Mouse (Mus musculus): ENCODE data around the gene Wnt10a. TPM values are rescaled to one million over a fixed set of nuclear protein-coding genes. Genes with fewer than 3 reads are reported as not detected.
A peak's percentile ranks its signal among the peaks of the same experiment; 100 is the strongest.

The Wnt10a gene
- total RNA-seq (2021) = 10 to 100 TPM in 1 of 2 experiments, 1 to 10 TPM in 1; 8.5 to 12.7 TPM

DNA sequence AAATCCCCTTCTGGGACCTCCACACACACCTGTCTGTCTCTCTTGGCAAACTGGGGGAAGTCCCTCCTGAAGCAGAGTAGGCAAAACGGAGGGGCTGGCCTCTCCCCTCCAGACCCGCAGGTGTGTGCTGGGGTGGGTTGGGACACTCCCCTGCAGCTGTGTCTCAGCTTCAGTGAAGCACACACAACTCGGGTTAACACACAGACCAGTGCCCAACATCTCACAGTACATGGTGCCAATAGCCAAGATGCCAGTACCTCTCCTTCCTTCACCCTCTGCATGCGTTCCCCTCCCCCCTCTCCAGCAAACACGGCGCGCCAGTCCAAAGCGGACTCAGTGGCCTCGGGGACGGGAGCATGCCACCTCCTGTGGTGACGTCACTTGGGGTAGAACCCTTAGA lies at the start of gene Wnt10a:
Wnt10a (plus strand) TSS at position 268 of the 400 bp plus-strand sequence.
- intact Hi-C loops (cut with DNase I) = no loop called here
- no peak for DNase-seq (ENCODE audit: low spot score in 2 of 2)

GRCm38 (mm10) chr1:74747335-74747734 lies 44.0 kb upstream of the Wnt10a start:
- intact Hi-C loops (cut with DNase I) = no loop called here
- DNase-seq (ENCODE audit: low spot score in 2 of 2) = no peak

DNA sequence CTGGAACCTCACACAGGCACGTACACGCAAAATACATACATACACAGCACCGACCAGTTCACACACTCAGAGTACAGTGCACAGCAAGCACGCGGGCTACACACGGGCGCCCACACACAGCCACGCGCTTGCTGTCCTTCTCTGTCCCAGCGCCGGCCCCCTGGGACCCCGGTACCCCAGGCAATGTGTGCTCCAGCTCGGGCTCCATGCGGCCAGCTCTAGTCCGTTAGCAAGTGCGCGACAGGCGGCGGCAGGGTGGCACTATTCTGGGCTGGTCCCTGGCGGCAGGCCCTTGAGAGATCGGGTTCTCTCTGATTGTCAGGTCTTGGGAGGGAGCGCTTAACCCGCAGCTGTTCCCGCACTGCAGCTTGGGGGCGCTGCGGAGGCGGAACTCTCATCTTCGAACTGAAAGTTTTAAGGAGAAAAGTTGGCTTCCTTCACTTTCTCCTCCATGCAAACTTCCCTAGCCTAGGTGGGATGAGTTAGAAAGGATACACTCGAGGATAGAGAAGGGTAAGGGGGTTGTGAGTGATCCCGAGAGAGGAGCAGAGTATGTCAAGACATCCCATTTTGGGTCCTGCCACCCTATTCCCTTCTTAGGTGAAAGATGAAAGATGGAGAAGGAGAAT lies 42.6 kb upstream of the Wnt10a start, which contains the start of gene Prkag3:
Prkag3 (minus strand) TSS at position 579 of the 629 bp plus-strand sequence.
- no peak for DNase-seq (ENCODE audit: low spot score in 2 of 2)
- intact Hi-C loops (cut with DNase I) = no loop called here

DNA sequence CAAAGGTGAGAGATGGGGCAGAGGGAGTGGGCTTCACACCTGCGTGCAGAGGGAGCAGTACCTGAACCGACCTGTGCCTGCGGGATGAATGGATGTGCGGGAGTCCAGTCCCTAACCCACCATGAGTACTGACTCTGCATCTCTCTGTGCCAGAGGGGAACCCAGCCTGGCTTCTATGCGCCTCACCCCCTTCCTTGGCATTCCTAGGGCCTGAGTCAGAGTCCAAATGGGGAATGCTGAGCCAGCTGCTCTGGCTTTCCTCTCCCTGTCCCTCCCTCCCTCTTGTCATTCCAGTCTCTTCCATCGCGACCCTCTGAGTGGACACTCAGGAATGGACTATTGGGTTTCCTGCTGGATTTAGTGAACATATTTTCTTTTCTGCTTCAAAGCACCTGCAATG lies 42.0 kb upstream of the Wnt10a start:
- intact Hi-C loops (cut with DNase I) = no loop called here

DNA sequence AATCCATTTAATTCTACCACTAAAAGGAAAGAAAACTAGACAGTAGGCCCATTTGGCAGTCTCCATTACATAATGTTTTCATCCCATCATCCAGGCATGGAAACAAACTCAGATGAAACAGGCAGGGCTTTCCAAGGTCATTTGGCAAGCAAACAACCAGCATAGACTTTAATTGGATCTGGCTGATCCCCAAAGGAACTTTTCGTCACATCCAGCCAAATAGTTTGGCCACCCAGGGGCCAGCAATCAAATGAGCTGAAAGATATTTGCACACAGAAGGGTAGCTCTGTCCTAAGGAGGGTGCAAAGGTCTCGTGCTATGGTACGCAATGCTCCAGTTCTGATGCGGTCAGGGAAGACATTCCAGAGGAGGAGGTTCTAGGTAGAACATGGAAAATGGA lies 40.6 kb upstream of the Wnt10a start:
- no peak for DNase-seq (ENCODE audit: low spot score in 2 of 2)
- intact Hi-C loops (cut with DNase I) = no loop called here

More for the DNA sequence above, 42.0 kb upstream of the Wnt10a start:
- DNase-seq (ENCODE audit: low spot score in 2 of 2) = no peak

DNA sequence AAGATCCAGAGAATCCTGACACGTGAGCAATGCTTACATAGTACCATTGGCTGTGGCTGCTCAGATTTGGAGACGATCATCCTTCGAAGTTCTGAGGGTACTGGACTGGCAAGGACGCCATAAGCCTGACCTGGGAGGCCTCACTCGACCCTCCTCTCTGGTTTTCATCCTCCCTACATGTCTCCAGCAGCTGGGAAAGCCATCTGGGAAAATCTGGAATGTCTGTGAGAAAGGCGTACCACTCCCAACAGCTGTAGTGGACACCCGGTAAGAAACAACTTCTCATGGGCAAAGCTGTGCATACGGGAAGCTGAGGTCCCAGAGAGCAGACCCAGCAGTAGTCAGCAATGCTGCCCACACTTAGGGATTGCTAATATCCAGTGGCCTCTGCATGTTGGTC lies 39.2 kb upstream of the Wnt10a start:
- DNase-seq (ENCODE audit: low spot score in 2 of 2) = no peak
- intact Hi-C loops (cut with DNase I) = no loop called here

GRCm38 (mm10) chr1:74752833-74753232 lies 38.5 kb upstream of the Wnt10a start:
- intact Hi-C loops (cut with DNase I) = no loop called here
- no peak for DNase-seq (ENCODE audit: low spot score in 2 of 2)

DNA sequence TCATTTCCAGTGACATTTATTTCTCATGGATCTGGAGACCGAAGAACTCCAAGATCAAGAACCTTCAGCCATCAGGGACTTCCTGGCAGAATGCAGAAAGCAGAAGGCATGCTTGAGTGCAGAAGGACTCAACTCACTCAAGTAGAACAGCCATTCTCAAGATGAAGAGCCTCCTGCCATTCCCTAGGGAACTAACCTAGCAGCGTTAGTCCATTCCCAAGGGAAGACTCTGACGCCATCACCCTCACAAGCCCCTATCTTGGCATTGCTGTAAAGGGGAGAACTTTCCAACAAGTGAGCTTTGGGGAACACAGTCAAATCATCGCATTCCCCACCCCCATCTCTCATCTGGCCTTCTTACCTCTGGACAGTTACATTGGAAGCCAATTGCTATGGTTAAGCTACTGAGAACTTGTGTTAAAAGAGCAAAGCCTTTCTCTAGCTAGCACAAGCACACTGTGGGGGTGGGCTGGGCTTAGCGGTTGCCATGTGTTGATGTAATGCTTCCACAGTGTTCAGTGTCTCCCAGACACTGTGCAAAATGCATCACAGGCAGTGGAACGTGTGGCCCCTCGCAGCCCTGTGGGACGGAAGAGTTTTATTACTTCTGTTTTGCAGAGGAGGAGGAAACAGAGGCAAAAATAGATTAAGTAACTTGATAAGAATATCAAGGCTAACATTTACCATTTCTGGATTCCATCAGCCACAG lies 37.9 kb upstream of the Wnt10a start:
- no peak for DNase-seq (ENCODE audit: low spot score in 2 of 2)

DNA sequence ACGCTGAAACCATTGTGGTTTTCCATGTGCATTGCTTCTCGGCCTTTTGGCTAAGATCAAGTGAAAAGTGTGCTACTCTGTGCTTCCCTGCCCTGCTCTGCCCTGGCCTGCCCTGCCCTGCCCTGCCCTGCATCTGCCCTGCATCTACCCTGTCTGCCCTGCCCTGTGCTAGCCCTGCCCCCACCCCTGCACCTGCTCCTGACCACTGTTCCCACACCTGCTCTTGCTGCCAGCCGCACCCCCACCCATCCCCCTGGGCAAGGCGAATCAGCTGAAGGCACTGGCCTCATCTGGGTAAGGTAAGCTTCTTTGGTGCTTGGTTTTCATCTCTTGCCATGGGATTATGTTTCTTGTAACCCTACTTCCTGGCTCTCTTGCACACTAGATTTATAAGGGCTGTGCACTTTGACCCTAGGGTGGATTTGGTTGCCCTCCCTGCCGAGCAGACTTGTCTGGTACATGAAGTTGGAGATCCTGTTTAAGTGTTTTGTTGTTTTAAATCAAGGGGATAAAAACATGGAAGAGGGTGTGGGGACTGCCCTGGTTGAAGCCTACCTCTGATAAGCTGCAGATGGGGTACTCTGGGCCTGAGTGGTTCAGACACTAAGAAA lies 37.0 kb upstream of the Wnt10a start:
- intact Hi-C loops (cut with DNase I) = no loop called here
- DNase-seq (ENCODE audit: low spot score in 2 of 2) = no peak

More for the DNA sequence above, 37.9 kb upstream of the Wnt10a start:
- intact Hi-C loops (cut with DNase I) = no loop called here

GRCm38 (mm10) chr1:74759773-74760172 lies 31.5 kb upstream of the Wnt10a start:
- DNase-seq (ENCODE audit: low spot score in 2 of 2) = no peak
- intact Hi-C loops (cut with DNase I) = loop anchor here (10.0 kb wide), 2 partner anchors 115 to 295 kb away; no protein-coding TSS in a partner anchor

DNA sequence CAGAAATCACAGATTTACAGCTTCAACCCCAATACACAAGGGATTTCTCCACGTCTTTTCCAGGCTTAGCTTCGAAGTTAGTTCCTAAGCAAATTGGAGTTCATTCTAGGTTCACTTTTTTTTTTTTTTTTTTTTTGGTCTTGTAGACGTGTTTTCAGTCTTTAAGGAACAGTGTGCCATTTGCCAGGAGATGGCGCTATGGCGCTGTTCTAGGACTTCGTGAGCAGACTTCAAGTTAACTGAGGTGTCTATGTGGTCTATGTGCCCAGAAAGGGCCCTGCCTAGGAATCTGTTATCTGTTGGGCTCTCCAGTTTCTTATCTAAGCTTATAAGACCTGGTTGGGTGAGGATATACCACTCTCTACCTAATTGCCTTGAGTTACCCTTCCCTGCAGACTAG lies 28.2 kb upstream of the Wnt10a start:
- DNase-seq (ENCODE audit: low spot score in 2 of 2) = peak; percentile 64 to 71
- intact Hi-C loops (cut with DNase I) = loop anchor here (10.0 kb wide), 2 partner anchors 118 to 298 kb away; no protein-coding TSS in a partner anchor

DNA sequence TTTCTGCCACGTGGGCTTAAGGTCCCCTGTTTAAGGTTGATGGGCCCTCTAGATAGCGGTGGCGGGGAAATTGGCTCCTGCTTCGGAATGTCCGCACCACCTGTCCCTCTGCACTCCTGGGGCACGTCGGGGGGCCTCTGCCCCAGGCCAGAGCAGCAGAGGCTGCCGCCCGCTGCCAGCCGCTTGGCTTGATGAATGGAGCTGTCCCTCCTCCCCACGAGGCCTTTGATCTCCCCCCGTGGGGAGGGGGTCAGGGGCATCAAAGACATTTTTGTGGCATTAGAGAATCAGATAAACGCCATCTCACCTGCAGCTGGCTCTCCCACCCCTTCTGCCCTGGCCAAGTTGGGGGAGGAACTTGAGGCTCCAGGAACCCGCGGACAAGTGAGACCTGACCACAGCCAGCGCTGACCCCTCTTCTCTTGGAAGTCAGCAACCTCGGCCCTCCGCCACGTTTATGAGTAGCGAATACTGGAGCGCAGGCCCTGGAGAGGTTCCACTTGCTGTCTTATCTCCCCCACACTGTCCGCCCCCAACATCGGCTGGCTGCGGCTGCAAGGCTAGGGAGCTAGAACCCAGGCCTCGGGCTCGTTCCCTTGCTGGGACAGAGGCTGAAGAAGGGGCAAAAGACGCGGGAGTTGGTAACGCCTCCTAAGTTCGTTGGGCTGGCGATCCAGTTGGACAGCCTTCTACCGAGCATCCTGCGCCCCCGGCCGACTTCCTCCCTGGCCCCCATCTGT lies 20.4 kb upstream of the Wnt10a start:
- intact Hi-C loops (cut with DNase I) = no loop called here
- no peak for DNase-seq (ENCODE audit: low spot score in 2 of 2)

- no peak for DNase-seq (ENCODE audit: low spot score in 2 of 2)
- intact Hi-C loops (cut with DNase I) = no loop called here
Observed at GRCm38 (mm10) chr1:74771467-74771844, 19.9 kb upstream of the Wnt10a start.

DNA sequence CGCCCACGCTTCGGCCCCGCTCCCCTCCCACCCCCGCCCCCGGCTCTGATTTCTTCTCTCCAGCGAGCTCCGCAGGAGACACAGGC lies 19.6 kb upstream of the Wnt10a start, which contains the start of gene Wnt6:
Wnt6 (plus strand) TSS at position 48 of the 86 bp plus-strand sequence.
- intact Hi-C loops (cut with DNase I) = no loop called here
- no peak for DNase-seq (ENCODE audit: low spot score in 2 of 2)

DNA sequence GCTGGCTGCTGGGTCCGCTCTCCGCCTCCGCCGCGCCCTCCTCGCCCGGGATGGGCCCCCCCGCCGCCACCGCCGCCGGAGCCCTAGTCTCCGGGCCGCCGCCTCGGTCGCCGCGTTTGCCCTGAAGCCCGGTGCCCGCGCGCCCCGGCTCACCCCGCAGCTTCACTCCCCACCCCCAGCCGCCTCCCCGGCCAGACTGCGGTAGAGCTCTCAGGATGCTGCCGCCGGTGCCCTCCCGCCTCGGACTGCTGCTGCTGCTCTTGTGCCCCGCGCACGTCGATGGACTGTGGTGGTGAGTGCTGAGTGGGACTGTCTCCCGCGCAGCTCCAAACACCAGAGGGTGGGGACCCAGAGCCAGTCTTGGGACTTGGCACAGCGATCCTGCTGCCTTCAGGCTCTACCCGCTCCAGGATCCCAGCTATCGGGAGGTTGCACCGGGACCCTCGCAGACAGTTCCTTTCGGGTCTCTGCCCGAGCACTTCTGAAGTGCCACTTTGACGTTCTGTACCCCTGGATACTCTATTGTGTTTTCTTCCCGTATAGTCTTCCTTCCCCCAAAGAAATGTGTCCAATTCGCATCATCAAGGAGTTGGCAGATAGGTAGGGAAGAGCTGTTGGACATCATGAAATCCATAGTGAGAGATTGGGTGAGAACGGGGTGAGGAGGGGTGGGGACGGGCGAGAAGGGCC lies 19.2 kb upstream of the Wnt10a start:
- no peak for DNase-seq (ENCODE audit: low spot score in 2 of 2)
- intact Hi-C loops (cut with DNase I) = no loop called here

DNA sequence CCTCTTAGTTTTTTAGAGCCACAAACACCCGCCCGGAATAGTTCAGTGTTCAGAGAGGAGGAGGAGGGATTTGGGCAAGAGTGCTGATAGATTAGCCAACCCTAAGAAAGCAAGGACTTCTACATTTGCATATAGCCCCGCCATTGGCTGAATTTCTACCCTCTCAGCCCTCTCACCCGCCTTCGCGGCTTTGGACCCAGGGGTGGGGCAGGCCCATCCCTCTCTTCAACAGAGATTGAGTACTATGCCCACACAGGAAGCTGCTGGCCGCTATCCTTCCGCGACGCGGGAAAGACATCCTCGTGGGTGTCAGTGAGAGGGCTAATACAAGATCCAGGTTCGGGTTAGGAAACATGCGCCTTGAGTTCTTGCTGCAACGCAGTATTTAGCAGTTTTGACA lies 18.2 kb upstream of the Wnt10a start:
- intact Hi-C loops (cut with DNase I) = no loop called here

DNA sequence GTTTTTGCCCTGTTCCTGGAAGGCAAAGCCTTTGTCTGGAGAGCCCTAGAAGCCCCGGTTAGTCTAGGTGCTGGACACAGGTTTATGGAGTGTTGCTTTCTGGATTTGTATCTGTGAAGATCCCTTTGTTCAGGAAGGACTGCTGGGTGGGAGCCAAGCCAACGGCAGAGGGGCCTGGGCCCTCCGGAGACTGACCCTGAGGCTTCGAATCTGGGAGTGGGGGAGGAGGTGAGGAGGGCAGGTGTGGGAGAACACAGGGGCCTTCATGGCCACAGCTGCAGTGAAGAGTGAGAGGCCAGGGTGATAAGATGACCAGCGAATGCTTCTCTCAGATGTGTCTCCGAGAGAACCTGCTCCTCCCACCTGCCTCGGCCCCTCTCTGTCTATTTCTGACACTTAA lies 17.3 kb upstream of the Wnt10a start:
- no peak for DNase-seq (ENCODE audit: low spot score in 2 of 2)
- intact Hi-C loops (cut with DNase I) = no loop called here

More for the DNA sequence above, 18.2 kb upstream of the Wnt10a start:
- DNase-seq (ENCODE audit: low spot score in 2 of 2) = peak; percentile 46 to 49

- DNase-seq (ENCODE audit: low spot score in 2 of 2) = no peak
- intact Hi-C loops (cut with DNase I) = no loop called here
Observed at GRCm38 (mm10) chr1:74775816-74776215, 15.5 kb upstream of the Wnt10a start.

DNA sequence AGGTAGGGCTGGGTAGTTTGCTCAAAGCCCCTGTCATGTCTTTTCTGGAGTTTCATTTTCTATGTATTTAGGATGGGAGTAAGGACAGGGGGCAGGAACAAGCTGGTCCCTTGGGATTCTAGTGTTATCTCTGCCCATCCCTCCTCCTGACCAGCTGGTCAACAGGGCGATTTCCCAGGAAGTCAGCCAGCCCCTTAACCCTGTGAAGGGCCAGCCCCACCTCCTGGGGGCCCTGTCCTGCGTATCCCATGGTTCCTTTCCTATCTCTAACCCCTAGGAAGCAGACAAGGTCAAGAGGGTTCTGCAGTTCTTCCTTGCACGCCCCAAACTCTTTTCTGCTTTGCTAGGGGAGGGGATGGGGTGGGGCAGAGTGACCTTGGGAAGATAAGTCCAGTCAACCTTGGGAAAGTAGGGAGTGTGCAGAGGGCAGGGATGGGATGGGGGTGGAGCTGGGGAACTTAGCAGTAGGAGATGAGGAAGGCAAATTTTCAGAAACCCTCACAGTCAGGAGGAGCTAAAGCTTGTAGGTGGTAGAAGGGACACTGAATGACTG lies 12.3 kb upstream of the Wnt10a start:
- DNase-seq (ENCODE audit: low spot score in 2 of 2) = no peak
- intact Hi-C loops (cut with DNase I) = no loop called here

DNA sequence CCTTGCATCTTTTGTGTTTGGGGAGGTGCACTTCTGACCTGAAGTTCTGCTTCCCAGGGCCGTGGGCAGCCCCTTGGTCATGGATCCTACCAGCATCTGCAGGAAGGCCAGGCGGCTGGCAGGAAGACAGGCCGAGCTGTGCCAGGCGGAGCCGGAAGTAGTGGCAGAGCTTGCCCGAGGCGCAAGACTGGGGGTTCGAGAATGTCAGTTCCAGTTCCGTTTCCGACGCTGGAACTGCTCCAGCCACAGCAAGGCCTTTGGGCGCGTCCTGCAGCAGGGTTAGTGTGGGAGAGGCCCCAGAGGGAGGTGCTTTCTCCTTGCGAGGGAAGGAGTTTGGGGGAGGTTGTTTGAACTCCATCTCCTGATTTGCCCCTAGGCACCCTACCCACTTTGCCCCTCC lies 9.3 kb upstream of the Wnt10a start:
- intact Hi-C loops (cut with DNase I) = no loop called here
- no peak for DNase-seq (ENCODE audit: low spot score in 2 of 2)

Data from left cerebral cortex, postnatal 36 days (tissue).